Mouse (Mus musculus) fibroblast of lung, adult 2 months (primary cell): ENCODE data around the gene Olfr358.

Source experiments
- DNase-seq: peaks from one replicate; pipeline ENCODE4 v3.0.0-alpha.2; 2011; ENCODE audit warnings: low read depth

Olfr358 gene

DNA sequence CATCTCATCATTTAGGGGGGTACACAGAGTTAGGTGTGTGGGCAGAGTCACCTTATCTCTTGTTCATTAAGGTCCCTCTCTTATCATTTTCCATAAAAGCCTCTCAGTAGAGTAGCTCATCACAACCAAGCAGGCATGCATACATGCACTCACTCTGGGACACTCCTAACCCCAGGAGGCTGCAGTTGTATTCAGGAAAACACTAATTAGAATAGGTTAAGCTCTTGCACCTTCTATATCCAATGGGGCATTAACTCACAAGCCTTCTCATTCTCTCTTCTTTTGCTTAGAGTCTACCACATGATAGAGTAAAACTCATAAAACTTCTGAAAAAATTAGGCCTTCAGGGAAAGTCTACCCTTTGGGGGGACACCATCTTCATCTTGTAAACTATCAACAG is at the start of gene Olfr358:
Gene Olfr358, minus strand, starts transcription at position 101 of the 400 bp plus-strand sequence.
- no peak for DNase-seq

DNA sequence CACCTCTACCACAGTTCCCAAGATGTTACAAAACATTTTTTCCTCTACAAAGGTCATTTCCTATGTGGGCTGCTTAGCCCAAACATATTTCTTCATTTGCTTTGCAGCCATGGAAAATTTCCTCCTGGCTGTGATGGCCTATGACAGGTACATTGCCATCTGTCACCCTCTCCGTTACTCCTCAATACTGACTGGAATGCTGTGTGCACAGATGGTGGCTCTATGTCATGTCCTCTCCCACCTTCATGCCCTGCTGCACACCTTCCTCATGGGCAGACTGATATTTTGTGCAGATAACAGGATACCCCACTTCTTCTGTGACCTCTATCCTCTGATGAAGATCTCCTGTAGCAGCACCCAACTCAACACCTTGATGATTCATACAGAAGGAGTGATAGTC is 12.1 kb downstream of the Olfr358 start:
- no peak for DNase-seq

DNA sequence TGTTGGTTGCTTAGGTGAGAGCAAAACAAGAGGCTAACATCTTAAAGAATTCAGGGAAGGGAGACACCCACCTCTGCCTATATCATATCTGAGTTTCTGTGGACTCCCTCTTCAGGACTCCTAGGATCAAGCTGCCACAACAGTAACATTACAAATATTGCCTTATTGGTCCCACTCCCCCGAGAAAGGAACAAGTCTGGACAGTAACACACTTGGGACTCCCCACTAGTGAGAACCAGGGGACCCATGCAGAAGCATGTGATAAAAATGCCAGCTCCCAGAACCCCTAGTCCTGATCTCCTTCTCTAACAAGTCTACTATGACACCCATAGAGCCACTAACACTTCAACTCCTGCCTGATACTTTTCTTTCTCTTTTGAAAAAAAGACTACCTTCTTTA is 15.6 kb downstream of the Olfr358 start, which contains the start of gene Olfr357:
Gene Olfr357, plus strand, starts transcription at position 301 of the 400 bp plus-strand sequence.
- DNase-seq, result no peak
